Mouse (Mus musculus) naive thymus-derived CD4-positive, alpha-beta T cell, adult 2 months (primary cell): Measurements from ENCODE around the gene Prdm2.
A peak's percentile ranks its signal among the peaks of the same experiment; 100 is the strongest.

Experiments
- DNase-seq: peaks from one replicate; pipeline ENCODE4 v3.0.0-alpha.2; 2011; ENCODE audit warnings: low read depth

Gene Prdm2

DNA sequence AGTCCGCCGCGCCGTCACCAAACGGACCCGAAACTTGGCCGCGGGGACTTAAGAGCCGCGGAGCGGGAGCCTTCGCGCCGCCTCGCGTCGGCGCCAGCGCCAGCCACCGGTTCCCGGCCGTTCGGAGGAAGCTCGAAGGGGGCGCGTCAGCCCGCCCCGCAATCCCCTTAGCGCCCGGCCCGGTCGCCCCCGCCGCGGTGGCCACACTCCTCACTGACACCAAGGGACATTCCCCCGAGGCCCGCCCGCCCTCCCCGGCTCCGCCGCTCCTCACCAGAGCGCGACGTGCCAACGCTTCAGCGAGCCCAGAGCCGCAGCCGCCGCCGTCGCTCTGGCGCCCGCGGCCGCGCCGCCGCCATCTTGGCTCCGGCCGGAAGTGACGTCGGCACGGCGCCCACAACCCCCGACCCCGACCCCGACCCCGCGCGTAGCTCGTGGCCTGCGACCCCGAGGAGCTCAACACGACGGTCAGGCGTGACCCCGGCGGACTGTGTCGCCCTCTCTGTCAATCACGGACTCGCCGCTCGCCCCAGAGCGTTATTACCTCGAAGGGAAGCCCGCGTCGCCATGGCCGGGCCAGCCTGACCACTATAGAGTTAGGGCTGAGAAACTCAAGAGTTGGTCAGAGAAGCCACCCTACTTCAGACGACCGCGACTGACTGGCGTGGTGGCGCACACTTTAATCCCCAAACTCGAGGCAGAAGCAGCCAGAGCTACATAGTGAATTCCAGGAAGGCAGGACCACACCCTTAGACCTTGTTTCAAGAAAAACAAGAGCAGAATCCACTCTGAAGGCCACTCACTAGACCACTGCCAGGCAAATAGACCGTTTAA is at the start of gene Prdm2:
Prdm2 (minus strand) TSS at position 655 of the 834 bp plus-strand sequence.
- DNase-seq = peak; percentile 74

DNA sequence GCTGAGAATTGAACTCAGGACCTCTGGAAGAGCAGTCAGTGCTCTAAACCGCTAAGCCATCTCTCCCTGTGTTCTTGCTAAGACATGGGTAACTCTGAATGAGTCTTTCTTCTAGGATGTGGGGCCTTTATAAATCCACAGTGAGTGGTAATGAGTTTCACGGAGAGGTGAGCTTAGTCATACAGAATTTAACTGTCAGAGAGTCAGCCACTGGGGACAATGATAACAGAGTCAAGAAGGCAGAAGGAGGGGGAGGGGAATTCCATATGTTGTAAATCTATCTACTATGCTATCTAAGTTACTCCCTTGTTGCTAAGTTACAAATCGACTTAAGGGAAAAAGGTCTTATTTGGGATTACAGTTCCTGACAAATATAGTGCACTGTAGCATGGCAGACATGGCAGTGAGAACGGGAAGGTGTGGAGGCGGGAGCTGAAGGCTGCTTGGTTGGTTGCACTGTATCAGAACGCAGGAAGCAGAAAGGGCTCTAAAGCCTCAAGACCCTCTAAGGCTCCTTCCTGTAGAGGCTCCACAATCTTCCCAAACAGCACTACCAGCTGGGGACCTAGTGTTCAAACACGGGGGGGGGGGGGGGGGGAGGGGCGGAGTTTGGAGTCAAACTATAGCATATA is 47.0 kb upstream of the Prdm2 start:
- DNase-seq = no peak

DNA sequence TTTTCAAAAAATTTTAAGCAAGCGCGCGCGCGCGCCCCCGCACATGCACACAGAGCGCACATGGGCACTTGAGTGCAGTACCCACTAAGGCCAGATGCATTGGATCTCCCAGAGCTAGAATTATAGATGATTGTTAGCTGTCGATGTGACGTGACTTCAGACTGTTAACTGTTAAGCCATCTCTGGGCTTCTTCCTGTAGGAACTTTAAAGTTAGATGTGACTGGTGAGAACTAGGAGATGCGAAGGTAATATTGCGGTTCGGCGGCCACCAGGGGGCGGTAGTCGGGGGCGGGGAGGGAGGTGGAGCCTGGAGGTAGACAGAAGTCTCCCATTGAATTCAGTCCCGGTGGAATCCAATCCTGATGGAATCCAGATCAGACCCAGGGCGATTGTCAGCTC is 45.7 kb upstream of the Prdm2 start:
- DNase-seq = peak; percentile 52

DNA sequence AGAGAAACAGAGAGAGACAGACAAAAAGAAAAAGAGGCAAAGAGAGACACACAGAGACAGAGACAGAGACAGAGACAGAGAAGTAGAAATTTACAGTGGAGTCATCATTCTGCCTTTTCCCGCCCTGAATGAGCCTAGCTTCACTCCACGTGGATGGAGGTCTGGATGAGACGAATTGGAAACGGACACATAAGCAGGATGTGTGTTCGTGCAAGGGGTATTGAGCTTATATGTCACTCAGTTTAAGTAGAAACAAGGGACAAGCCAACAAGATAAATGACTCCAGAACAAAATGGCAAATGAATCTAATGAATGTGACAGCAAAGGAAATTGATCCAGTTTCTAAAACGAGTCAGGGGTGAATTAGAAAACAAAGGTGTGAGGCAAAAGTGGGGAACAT is 45.2 kb upstream of the Prdm2 start:
- no peak for DNase-seq

DNA sequence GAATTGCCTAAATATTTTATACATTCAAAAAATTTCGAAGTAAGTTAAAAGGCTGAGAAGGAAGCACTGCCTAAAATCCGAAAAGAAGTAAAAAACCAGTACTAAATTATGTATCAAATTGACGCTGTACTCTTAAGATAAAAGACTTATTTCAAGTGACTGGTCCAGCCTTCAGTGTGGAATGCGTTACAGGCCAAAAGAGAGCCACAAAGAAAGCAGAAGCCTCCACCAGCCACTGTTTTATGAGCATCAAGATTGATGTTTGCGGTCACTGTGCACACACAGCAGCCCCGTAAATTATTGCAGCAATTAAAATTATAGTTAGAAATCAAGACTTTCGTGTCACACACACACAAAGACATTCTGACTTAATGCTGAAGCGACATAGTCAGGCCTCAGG is 42.7 kb upstream of the Prdm2 start:
- no peak for DNase-seq

DNA sequence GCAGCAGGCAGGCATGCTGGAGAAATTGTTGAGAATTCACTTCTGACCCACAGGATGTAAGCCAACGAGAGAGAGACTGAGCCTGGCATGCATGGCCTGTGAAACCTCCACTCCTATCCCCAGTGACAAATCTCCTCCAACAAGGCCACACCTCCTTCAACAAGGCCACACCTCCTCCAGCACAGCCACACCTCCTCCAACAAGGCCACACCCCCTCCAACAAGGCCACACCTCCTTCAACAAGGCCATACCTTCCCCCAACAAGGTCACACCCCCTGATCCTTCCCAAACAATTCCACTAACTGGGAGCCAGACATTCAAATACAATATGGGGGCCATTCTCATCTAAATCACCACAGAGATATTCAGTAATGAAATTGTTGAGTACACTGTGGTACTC is 40.6 kb upstream of the Prdm2 start:
- no peak for DNase-seq

DNA sequence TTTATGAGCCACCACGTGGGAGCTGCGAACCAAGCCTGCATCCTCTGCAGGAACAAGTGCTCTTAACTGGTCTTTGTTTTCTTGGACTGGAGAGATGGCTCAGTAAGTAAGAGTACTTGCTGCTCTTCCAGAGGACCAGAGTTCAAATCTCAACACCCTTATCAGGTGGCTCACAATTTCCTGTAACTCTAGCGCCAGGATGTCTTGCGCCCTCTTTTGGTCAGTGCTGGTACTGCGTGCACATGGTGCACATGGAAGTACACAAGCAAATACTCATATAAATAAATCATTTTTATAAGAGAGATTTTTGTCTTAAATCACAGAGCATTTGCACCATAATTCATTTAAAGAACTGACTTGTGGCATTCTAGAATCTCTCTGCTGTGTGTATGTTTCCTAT is 35.3 kb upstream of the Prdm2 start:
- peak; percentile 44 for DNase-seq

DNA sequence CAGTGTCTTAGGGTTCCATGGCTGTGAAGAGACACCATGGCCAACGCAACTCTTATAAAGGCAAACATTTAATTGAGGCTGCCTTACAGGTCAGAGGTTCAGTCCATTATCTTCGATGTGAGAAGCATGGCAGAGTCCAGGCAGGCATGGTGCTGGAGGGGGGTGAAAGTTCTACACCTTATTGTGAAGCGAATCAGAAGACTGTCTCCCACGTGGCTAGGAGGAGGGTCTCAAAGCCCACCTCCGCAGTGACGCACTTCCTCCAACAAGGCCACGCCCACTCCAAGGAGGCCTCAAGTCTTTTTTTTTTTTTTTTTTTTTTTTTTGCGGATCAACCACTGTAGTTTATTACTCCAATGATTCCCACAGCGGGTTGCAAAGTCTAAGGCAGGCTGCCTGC is 28.5 kb upstream of the Prdm2 start:
- DNase-seq = no peak

DNA sequence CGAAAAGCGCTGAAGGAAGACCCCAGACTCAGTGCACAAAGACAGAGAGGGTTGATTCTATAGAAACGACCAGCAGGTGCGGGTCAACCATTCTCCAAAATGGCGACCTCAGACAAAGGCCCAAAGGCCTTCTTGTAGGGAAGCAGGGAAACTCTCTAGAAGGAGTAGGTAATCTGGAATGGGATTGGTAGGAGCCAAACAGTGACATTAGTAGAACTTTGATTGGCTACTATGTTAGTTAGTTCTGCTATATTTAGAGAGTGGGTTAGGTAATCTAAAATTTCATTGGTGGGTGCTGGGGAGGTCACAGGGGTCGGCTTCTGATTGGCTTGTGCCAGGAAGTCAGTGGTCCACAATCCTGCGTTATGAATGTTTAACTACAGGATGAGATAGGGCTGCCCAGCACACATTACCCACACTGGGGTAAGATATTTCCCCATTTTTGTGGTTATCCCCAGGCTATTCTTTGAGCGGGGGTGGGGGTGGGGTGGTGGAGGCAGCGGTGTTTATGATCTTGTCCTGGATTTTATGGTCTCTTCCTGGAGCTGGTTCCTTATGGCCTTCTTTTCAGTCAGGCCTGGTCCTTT is 26.9 kb upstream of the Prdm2 start:
- no peak for DNase-seq

DNA sequence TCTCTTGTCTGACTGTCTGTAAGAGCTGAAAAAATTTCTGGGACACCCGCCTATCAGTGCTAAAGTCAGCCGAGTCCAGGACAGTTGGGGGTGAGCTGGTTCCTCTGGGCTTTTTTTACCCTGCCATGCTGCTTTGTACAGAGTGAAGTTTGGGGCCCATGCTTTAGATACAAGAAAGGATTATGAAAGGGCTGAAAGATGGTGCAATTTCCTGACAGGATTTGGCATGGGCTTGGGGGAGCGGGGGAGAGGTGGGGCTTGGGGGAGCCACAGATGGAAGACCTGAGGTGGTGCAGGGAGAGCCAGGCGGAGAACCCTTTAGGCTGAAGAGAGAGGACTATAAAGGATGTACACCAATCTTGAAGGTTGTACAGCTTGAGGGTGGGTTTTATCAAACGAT is 26.3 kb upstream of the Prdm2 start:
- DNase-seq = no peak

DNA sequence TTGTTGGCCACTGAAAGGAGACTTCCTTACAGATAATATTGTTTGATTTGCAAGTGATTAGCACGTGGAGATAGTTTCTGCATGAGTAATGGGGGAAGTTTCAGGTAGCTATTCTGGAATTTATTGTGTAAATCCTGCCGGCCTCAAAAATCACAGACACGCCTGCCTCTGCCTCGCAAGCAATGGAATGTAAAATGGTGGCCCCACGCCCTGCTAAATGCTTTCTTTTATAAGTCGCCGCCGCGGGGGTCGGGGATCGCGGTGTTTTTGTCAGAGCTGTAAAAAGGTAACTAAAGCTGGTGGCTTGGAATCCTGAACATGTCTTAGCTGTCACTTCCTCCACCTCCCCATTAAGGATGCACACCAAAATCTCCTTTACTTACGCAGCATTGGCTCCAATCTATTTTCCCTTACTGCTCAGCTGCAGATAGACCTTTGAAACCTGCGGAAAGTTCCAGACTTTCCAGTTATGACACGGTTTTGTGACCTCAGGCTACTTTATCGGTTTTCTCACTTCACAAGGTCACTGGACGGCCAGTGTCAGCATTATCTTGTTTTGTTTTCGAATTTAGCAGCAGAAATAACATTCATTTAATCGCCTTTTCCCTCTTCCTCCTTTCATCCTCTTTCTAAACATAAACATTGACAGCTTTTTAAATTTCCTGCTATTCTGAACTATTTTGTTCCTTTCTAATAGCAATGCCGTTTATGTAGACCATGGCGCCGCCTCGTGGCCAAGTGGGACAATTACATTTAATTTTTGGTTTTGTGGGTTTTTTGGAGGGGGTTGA is 25.6 kb upstream of the Prdm2 start:
- peak; percentile 76 for DNase-seq

DNA sequence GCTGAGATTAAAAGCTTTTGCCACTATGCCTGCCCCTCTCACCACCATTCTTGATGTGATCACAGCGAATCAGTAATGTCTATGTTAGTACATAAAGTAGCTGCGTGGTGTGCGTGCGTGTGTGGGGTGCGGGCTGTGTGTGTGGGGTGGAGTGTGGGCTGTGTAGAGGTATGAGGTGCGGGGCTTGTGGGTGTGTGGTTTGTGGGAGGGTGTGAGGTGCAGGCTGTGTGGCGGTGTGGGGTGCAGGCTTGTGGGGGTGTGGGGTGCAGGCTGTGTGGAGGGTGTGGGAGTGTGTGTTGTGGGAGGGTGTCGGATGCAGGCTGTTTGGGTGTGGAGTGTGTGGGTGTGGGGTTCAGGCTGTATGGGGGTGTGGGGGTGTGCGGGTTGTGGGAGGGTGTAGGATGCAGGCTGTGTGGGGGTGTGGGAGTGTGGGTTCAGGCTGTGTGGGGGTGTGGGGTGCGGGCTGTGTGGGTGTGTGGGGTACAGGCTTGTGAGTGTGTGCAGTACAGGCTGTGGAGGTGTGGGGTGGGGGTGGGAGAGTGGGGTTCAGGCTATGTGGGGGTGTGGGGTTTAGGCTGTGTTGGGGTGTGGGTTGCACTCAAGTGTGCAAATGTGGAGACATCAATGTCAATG is 19.1 kb upstream of the Prdm2 start:
- DNase-seq = no peak

DNA sequence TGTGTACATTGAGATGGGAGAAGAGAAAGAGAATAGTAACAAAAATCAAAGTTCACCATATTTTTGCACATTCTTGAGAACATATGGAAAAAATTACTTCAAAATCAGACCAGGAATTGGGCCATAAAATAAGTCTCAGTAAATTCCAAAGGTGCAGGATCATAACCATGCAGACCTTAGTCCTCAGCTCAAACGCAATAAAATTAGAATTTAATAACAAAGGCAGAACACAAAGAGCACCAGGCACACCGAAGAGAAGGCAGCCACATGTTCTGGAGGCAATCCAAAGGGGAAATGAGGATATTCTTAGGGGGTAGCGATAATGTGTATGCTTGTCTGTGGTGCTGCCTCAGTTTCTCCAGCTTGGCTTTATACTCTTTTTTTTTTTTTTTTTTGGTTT is 18.3 kb upstream of the Prdm2 start:
- DNase-seq = no peak

DNA sequence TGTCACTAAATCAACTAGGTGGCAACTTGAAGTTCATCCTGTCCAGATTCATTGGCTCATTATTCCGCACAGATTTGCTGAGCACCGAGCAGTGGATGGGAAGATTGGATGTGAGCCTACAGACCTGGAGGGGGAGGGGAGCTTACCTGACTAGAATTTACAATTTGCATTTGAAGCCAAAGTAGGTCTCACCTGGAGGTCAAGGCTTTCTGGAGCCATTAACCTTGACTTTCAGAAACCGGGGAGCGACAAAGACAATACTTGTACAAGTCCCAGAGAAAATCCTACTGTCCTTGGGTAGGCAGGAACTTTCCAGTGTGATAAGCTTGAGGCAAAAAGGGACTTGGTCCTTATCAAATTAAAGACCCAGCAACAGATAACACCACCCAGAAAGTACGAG is 15.2 kb upstream of the Prdm2 start:
- DNase-seq = no peak

DNA sequence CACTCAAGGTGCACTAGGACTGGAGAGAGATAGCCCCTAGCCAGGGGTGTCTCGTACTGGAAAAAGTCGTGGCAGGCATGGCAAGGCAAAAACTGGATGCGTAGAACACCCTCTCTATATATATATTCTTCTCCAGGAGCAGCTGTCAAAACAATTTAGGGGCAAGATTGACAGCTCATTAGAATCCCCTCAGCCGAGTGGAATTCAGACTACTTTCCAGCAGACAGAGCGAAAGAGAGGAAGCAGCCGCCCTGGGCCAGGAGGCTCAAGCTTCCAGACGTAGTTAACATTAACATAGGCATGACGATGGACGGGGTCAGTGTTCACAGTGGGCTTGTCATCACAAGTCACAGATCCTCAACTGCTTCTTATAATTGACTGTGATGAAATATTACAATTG is 13.1 kb upstream of the Prdm2 start:
- DNase-seq = no peak

DNA sequence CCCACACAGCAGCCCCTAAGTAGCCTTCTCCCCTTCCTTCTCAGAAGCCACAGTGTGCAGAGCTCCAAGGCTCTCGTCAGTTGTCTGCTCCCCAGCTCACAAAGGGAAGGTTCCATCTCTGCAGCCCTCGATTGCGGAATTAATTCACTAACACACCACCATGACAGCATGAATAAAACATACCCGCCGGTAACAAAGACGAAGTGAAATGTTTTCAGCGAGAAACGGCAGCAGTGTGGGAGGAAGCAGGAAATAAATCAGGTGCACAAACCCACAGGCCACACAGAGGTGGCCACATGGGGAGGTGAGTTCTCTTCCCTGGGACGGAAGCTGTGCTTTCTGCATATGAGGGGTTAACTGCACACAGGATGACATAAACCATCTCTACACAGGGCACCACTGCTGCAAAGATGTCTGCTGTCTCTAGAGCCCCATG is 6.5 kb upstream of the Prdm2 start:
- DNase-seq = peak; percentile 83

DNA sequence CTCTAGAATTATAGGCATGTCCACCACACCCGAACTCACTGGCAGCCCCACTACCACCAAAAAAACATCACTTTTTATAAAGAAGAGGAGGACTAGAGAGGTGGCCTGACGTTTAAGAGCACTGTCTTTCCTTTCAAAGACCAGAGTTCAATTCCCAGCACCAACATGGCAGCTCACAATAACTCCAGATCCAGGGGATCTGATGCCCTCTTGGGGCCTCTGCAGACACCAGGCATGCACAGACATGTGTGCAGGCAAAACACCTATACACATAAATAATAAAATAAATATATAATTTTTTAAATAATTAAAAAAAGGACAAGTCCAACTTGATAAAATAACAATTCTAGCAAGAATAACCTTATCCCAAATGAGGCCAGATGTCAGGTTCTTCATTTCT is 6.1 kb upstream of the Prdm2 start:
- no peak for DNase-seq

DNA sequence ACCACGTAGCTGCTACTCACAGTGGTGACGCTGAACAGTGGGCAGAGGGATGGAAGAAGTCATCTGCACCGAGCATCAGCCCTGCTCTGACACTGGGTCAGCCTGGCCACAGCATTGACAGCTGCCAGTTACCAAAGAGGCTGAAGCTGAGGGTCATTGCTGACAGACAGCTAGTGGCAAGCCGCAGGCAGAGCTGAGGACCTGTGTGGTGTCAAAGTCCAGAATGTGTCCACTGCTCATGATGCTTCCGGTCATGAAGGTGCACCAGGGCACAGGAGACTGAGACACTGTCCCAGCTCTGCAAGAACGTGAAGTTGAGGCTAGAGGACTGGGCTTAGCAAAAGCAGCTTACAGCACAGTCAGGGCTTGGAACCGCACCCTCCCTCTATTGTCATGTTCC is 4.4 kb upstream of the Prdm2 start:
- DNase-seq = no peak

DNA sequence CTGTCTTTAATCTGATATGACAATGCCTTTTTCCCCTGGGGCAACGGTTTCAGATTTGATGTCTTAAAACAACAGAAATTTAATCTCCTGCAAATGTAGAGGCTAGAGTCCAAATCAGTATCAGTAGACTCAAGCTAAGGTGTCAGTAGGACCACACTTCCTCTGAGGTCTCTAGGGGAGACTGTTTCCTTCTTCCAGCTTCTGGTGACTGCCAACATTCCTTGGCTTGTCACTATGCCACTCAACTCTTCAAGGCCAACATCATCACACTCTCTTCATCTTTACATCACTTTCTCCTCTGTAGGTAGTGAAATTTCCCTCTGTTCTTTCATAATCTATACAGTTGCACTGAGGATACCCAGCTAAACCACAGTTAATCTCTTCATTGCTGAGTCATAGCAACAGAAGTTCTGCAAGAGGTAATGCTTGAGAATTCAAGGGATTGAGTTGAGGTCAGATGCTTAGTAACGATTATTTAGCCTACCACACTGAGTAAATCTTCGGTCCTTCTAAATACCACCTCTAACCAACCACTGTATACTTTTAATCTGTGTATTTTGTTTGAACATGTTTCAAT is 1.5 kb upstream of the Prdm2 start:
- peak; percentile 25 for DNase-seq

DNA sequence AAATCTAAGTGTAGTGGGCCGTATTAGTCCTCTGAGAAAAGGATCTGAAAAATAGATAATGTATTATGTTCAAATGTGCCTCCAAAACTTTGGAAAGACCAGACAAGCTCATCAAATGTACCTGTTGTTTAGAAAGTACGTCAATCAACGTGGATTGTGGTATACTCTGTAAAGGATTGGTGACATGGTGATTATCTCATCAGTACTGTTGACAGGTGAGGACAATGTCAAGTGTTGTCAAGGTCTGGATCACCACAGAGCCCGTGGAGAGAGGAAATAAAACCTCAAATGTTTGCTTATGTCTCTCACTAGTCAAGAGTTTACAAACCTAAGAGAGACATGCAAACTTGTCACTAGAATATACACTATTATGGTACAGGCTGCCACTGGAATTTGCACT is 776 bp upstream of the Prdm2 start:
- peak; percentile 41 for DNase-seq

DNA sequence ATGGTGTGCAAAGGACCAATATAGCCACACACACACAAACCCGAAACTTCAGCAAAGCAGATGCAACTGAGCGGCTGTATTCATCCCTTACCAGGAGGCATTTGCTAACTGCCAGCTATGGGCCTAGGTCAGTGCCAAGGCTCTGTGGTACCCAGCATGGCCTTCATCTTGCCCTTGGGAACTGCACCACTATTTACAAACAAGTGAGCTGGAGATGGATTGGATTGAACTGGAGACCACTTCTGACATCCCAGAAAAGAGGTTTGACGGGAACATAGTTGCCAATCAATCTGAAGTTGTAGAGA is 332 bp upstream of the Prdm2 start:
- DNase-seq = no peak
